Mouse (Mus musculus): Measurements from ENCODE around the gene Gadd45a. TPM values are rescaled to one million over a fixed set of nuclear protein-coding genes. Genes with fewer than 3 reads are reported as not detected.
"Not testable (repeated sequence)": the region's sequence is repeated elsewhere in the genome, so short reads cannot be mapped to it uniquely, and the experiment has no call there.

Gadd45a gene
- polyA plus RNA-seq, 1 experiment: 148 TPM

GRCm38 (mm10) chr6:67023729-67024128 is 13.5 kb downstream of the Gadd45a start:
- no peaks in the 10 kb centered on the region for H3K9me3 ChIP-seq
- TF ChIP-seq FLI1 (IDR thresholded peaks at IDR 0.05; ENCODE audit: low read length) (no peak), GATA1 (IDR thresholded peaks at IDR 0.05; ENCODE audit: borderline replicate concordance, low read length) (no peak)
- H3K27me3 ChIP-seq (replicated peaks): no peaks in the 10 kb centered on the region
- no peak overlapping the region for H3K4me3 ChIP-seq (replicated peaks)
- peaks cover 36% of the 10 kb centered on the region for H3K36me3 ChIP-seq (replicated peaks; ENCODE audit: low read length)
- H3K4me1 ChIP-seq: peaks cover 25% of the 10 kb centered on the region

- no peaks in the 10 kb centered on the region for H3K9me3 ChIP-seq
- H3K4me1 ChIP-seq: peaks cover 9% of the 10 kb centered on the region
- peaks cover 60% of the 10 kb centered on the region for H3K36me3 ChIP-seq (replicated peaks; ENCODE audit: low read length)
- no peak for TF ChIP-seq GATA1 (IDR thresholded peaks at IDR 0.05; ENCODE audit: borderline replicate concordance, low read length)
- no peak for TF ChIP-seq FLI1 (IDR thresholded peaks at IDR 0.05; ENCODE audit: low read length)
- H3K27me3 ChIP-seq (replicated peaks): no peaks in the 10 kb centered on the region
- no peak overlapping the region for H3K4me3 ChIP-seq (replicated peaks)
Measured at GRCm38 (mm10) chr6:67021308-67021707, 15.9 kb downstream of the Gadd45a start.

- Histone ChIP-seq H3K4me1 (peaks cover 30% of the 10 kb centered on the region), H3K36me3 (replicated peaks; ENCODE audit: low read length) (peaks cover 83% of the 10 kb centered on the region)
- H3K4me3 ChIP-seq (replicated peaks); H3K27me3 ChIP-seq (replicated peaks); H3K9me3 ChIP-seq: not testable (repeated sequence)
Measured at GRCm38 (mm10) chr6:67019001-67019400, 18.3 kb downstream of the Gadd45a start.

- Histone ChIP-seq H3K9me3 (no peaks in the 10 kb centered on the region), H3K4me3 (replicated peaks) (no peak overlapping the region), H3K4me1 (peaks cover 37% of the 10 kb centered on the region), H3K27me3 (replicated peaks) (no peaks in the 10 kb centered on the region), H3K36me3 (replicated peaks; ENCODE audit: low read length) (peaks cover 88% of the 10 kb centered on the region)
- TF ChIP-seq FLI1 (IDR thresholded peaks at IDR 0.05; ENCODE audit: low read length) (no peak), GATA1 (IDR thresholded peaks at IDR 0.05; ENCODE audit: borderline replicate concordance, low read length) (no peak)
Measured at GRCm38 (mm10) chr6:67018365-67018764, 18.9 kb downstream of the Gadd45a start.

GRCm38 (mm10) chr6:67016520-67017111 is 20.6 kb downstream of the Gadd45a start:
- no peak overlapping the region for H3K4me3 ChIP-seq (replicated peaks)
- H3K4me1 ChIP-seq: peaks cover 43% of the 10 kb centered on the region
- TF ChIP-seq GATA1 (IDR thresholded peaks at IDR 0.05; ENCODE audit: borderline replicate concordance, low read length): no peak
- no peak for TF ChIP-seq FLI1 (IDR thresholded peaks at IDR 0.05; ENCODE audit: low read length)
- H3K36me3 ChIP-seq (replicated peaks; ENCODE audit: low read length): peaks cover 75% of the 10 kb centered on the region
- no peaks in the 10 kb centered on the region for H3K27me3 ChIP-seq (replicated peaks)
- no peaks in the 10 kb centered on the region for H3K9me3 ChIP-seq

- Histone ChIP-seq H3K36me3 (replicated peaks; ENCODE audit: low read length) (peaks cover 69% of the 10 kb centered on the region), H3K27me3 (replicated peaks) (no peaks in the 10 kb centered on the region), H3K4me1 (peaks cover 44% of the 10 kb centered on the region), H3K4me3 (replicated peaks) (no peak overlapping the region), H3K9me3 (no peaks in the 10 kb centered on the region)
- TF ChIP-seq GATA1 (IDR thresholded peaks at IDR 0.05; ENCODE audit: borderline replicate concordance, low read length) (no peak), FLI1 (IDR thresholded peaks at IDR 0.05; ENCODE audit: low read length) (no peak)
Measured at GRCm38 (mm10) chr6:67015739-67016519, 21.3 kb downstream of the Gadd45a start.

- no peak overlapping the region for H3K4me3 ChIP-seq (replicated peaks)
- H3K27me3 ChIP-seq (replicated peaks): no peaks in the 10 kb centered on the region
- peaks cover 59% of the 10 kb centered on the region for H3K36me3 ChIP-seq (replicated peaks; ENCODE audit: low read length)
- no peak for TF ChIP-seq FLI1 (IDR thresholded peaks at IDR 0.05; ENCODE audit: low read length)
- TF ChIP-seq GATA1 (IDR thresholded peaks at IDR 0.05; ENCODE audit: borderline replicate concordance, low read length): no peak
- no peaks in the 10 kb centered on the region for H3K9me3 ChIP-seq
- peaks cover 55% of the 10 kb centered on the region for H3K4me1 ChIP-seq
Measured at GRCm38 (mm10) chr6:67014679-67015075, 22.6 kb downstream of the Gadd45a start.

- no peaks in the 10 kb centered on the region for H3K9me3 ChIP-seq
- TF ChIP-seq FLI1 (IDR thresholded peaks at IDR 0.05; ENCODE audit: low read length): no peak
- no peak for TF ChIP-seq GATA1 (IDR thresholded peaks at IDR 0.05; ENCODE audit: borderline replicate concordance, low read length)
- H3K4me1 ChIP-seq: peaks cover 56% of the 10 kb centered on the region
- peaks cover 56% of the 10 kb centered on the region for H3K36me3 ChIP-seq (replicated peaks; ENCODE audit: low read length)
- H3K27me3 ChIP-seq (replicated peaks): no peaks in the 10 kb centered on the region
- no peak overlapping the region for H3K4me3 ChIP-seq (replicated peaks)
Measured at GRCm38 (mm10) chr6:67013949-67014678, 23.1 kb downstream of the Gadd45a start.

GRCm38 (mm10) chr6:67013293-67013948 is 23.8 kb downstream of the Gadd45a start:
- Histone ChIP-seq H3K9me3 (no peaks in the 10 kb centered on the region), H3K36me3 (replicated peaks; ENCODE audit: low read length) (peaks cover 52% of the 10 kb centered on the region), H3K4me3 (replicated peaks) (no peak overlapping the region), H3K4me1 (peaks cover 52% of the 10 kb centered on the region), H3K27me3 (replicated peaks) (no peaks in the 10 kb centered on the region)
- TF ChIP-seq FLI1 (IDR thresholded peaks at IDR 0.05; ENCODE audit: low read length) (no peak), GATA1 (IDR thresholded peaks at IDR 0.05; ENCODE audit: borderline replicate concordance, low read length) (no peak)

- Histone ChIP-seq H3K9me3 (no peaks in the 10 kb centered on the region), H3K27me3 (replicated peaks) (no peaks in the 10 kb centered on the region), H3K36me3 (replicated peaks; ENCODE audit: low read length) (peaks cover 30% of the 10 kb centered on the region), H3K4me3 (replicated peaks) (no peak overlapping the region), H3K4me1 (peaks cover 45% of the 10 kb centered on the region)
- TF ChIP-seq FLI1 (IDR thresholded peaks at IDR 0.05; ENCODE audit: low read length): no peak
- TF ChIP-seq GATA1 (IDR thresholded peaks at IDR 0.05; ENCODE audit: borderline replicate concordance, low read length): no peak
Measured at GRCm38 (mm10) chr6:67011217-67011518, 26.1 kb downstream of the Gadd45a start.
